Mouse (Mus musculus): Measurements from ENCODE around the gene Klhl3.

Gene Klhl3

DNA sequence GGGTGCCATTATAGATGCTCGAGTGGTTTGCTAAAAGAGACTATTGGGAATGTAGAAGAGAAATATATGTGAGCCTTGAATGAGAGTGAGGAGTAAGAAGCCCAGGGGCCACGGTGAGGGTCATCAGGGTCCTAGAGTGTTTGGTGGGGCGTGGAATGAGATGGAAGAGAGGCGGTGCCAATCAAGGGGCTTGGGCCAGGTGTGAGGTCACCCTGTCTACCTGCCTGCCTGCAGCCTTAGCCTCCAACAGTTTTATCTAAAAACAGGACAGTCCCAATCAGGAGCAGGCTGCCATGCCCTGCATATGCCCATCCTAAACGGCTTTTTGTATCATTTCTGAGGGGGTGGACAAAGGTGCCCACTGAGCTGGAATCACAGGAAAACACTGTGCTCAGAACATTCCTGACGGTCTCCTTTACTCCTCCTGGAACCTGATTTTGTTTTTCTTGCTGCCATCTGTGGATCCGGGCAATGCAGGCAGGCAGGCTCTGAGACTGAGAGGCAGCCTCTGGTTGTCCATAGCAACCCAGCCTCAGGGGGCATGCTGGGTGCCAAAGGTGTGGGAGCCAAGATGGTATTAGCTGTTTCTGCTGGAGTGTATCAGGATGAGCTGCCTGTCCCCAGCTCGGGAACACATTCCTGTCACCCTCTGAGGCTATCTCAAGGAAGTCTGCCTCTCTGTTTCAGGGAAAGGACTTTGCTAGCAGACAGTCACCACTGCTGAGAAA lies 89.5 kb downstream of the Klhl3 start:
- ATAC-seq (ENCODE audit: low TSS enrichment), result peak; percentile 48

DNA sequence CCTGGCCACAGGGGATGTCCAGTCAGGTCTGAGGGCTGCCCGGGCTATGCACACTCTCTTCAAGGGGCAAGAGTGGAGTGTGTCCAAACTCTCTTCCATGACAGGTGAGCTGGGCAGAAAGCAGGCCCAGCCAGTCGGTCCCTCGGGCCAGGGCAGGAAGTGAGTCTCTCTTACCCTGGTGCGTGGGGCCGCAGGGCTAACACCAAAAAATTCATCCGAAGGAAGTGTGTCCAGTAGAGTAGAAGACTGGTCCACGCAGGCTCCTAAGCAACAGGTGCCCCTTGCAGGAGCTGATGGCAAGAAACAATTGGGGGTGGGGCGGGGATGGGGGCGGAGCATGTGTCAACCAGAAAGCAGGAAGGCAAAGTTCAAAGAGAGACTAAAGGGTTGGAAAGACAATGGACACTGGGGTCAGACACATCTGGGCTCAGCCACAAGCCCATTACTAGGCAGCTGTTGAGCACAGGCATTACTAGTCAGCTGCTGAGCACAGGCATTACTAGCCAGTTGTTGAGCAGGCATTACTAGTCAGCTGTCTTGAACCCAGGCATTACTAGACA lies 90.3 kb downstream of the Klhl3 start:
- no peak for ATAC-seq (ENCODE audit: low TSS enrichment)

DNA sequence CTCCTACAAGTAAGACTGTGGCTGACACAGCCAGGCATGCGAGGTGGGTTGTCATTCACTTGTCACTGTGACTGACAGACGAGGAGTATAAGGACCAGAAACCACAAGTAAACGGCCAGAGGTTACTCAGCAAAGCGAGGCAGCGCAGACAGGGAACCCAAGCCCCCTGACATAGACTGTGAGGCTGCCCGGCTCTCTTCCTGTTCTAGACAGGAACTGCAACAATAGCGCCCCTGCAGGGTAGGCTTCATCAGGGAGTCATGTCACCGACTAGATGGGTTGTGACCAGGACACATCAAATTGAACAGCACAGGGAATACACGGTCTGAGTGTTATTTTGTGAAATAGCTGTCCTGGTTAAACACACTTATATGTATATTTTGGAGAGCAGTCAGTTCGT lies 93.0 kb downstream of the Klhl3 start:
- ATAC-seq (ENCODE audit: low TSS enrichment), result no peak

DNA sequence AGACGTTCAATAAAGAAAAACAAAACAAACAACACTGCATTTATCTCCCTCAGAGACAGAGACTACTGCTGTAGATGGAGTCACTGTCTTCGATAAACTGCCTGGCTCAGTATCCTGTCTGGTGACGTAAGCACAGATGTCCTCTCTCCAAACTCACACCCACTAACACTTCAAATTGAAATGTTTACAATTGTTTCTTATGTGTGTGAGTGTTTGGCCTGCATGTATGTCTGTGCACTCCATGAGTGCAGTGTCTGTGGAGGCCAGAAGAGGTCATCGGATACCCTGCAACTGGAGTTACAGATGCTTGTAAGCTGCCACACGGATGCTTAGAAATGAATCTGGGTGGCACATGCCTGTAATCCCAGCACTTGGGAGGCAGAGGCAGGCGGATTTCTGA lies 96.1 kb downstream of the Klhl3 start:
- ATAC-seq (ENCODE audit: low TSS enrichment), result no peak

DNA sequence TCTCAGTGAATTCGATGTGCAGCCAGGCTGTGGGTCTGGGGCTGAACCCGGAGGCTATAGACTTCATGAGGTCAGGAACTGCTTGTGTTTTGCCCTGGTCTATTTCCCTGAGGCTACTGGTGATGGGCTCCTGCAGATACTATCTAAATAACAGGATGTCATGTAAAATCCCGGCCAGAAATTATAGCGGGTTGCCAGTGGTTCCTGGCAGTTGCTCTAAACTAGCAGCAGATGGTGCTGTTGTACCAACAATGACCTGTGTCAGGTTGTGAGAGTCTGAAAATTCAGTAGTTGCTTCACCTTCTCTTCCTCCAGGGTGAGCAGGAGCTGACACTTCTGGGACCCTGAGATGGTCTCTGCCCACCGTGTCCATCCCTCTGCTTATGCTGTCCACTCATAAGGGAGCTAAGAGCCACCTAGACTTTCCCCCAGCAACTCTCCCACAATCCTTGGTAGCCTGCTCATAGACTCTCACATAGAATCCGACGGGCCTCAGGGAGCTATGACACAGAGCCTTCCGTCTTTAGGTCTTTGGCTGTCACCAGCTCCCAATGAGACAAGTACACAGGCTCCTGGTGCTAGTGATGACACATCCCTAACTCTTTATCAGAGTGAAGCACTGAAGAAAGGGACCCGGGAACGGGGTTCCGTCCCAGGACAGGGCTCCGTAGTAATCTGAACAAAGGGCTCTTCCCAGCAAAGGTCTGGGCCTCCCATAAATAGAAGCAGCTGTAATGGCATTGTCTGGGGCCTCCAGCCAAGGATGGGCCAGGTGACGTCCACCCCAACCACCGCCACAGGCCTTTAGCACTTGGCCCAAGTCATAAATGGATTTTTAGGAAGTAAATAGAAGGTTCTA lies 101.1 kb downstream of the Klhl3 start:
- peak; percentile 55 for ATAC-seq (ENCODE audit: low TSS enrichment)

DNA sequence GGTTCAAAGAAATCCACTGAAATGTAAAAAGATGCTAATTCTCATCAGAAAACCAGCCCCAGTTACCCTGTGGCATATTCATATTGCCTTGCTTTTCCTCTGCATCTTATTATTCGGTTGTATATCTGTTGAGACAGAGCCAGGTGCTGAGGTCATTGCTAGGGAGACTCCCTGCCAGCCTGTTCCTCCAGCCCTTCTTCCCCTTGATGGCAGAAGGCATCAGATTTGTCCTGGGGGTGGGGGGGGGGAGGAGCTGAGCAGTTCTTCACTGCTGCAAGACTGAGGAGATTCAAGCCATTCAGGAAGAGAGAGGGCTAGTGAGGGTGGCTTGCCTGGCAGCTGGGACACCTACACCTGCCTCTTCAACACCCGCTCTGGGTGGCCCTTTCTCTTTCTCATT lies 101.9 kb downstream of the Klhl3 start:
- ATAC-seq (ENCODE audit: low TSS enrichment), result no peak

DNA sequence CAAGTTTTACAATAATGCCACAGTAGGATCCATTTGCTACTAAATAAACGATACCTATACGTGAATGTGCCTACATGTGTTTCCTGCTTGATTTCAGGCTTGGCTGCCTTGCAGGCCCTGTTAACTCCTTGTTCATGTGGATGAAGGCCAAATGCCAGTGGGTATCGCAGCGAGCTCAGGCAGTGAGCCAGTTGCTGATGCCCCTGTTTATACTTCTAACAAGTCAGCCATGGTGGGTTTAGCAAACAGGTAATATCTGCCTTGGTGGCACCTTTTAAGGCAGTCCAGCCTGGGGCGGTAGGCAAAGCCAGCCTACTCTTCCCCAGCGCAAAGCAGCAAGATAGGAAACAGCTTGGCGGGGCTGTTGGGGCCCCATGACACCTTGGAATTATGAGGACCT lies 103.0 kb downstream of the Klhl3 start:
- ATAC-seq (ENCODE audit: low TSS enrichment), result no peak

DNA sequence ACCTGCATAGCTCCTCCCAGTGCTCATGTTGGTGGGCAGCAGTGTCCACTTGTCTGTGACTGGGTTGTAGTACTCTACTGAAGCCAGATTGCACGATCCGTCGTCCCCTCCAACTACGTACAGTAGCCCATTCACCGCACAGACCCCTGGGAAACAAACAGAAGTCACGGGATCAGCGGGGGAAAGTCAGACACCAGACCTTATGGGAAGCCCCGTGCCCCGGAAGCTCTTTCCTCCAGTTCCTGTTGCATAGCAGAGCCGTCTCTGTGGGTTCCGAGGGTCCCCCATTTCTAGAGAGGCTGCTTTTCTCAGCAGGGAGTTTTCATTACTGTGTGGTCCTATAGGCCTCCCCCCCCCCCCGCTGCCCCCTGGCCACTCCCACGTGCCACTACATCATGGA lies 104.1 kb downstream of the Klhl3 start:
- no peak for ATAC-seq (ENCODE audit: low TSS enrichment)

DNA sequence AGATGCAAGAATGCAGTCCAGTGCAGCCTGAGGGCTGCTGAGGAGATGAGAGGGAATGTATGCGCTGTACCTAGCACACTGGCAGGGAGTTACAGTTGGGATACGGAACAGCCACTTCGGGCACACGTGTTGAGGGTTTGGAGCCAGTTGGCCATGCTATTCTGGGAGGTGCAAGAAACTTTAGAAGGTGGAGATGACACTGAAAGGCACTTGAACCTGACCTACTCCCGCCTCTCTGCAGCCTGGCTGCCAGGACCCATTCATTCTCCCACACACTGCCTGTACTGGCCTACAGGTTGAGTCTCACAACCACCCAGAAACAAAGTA lies 105.4 kb downstream of the Klhl3 start:
- ATAC-seq (ENCODE audit: low TSS enrichment), result no peak

DNA sequence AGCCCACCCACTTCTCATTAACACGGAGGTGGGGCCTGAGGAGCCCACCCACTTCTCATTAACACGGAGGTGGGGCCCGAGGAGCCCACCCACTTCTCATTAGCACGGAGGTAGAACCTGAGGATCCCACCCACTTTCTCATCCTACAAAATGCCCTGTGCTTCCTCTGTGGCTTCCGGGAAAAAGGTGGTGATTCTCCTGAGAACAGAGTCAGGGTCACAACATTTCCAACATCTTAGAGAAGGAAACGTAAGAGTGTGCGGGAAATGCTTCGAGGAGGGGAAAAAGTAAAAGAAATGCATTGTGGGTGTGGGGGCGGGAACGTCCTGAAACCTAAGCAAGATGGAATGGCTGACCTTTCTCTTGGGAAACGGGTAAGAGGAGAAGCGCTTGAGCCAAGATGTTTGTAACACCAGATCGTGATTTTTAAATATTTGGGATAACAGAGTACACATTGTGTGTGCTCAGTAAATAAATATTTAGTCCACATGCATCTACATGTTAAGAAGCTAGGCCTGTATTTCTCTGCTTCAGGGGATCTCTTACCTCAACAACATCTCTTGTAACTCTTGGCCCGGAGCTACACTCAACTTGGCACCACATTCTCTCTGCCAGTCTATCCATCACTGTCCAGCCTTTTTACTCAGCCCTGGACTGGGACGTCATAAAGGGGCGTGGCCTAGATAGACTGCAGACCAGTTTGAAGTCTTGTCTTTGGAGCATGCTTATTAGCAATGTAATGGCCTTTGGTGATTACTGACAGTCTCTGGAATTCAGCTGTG lies 105.9 kb downstream of the Klhl3 start:
- ATAC-seq (ENCODE audit: low TSS enrichment), result no peak

DNA sequence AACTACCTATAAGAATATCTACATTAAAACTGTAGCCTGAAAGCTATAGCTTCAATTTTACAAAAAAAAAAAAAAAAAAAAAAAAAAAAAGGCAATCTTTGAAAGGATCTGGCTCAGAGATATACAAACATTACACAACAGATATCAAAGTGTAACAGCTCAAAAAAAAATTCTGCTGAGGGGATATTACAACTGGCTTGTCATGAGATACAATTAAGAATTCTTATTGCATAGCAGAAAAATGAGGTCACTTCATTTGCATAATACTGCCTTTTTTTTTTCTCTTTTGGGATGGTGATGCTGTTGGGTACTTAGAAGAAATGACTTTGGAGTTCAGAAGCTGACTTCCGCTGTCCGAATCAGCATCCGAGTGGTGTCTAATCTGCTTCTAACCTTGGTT lies 111.6 kb downstream of the Klhl3 start:
- no peak for ATAC-seq (ENCODE audit: low TSS enrichment)

DNA sequence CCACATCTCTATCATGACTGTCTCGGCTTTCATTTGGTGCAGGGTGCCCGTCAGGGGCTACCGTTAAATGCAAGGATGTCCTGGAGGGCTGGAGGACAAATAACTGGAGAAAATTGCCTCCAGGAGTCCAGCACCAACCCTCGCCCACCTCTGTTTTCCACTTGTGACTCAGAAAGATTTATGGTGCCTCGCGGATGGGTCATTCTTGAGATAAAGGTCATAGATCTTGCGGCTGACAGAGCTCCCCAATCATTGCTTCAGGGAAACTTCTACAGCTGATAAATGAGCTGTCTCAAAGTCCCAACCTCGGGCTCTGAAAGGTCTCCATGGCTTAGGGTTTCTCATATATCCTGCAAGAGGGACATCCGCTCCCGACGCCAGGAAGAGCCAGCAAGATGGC lies 116.9 kb downstream of the Klhl3 start:
- ATAC-seq (ENCODE audit: low TSS enrichment), result no peak

DNA sequence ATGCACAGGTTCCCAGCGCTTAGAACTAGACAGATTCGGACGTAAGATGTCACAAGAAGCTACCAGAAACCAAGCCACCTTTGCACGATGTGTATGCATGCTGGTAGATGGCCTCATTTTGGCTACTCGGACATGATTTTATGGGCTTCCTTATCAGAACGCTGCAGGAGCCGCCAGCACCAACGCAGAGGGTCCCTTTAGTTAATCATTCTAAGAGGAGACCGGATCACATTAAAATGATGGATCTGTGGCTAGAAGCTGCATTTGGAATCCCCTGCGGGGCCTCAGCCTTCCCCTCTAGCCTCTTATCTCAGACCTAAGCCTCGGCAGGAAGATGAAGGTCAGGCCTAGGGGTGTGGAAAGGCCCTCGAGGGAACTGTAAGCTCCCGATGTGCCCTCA lies 117.5 kb downstream of the Klhl3 start:
- no peak for ATAC-seq (ENCODE audit: low TSS enrichment)

DNA sequence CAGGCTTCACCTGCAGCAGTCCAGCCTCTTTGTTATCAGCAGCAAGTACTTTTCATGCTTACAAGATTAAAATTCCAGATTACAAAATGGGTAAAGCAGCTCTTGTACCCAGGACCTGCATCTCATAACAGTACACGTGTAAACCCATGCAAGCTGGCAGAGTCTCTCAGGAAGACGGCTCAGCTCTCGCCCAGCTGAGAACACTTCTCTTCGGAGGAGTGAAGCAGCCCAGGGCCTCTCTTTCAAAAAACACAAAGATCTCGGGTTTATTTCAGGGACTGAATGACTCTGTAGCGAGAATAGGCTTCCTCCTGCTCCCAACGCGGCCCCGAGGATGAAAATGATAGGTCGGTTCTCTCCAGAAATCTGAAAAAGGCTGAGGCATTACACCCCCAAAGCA lies 128.8 kb downstream of the Klhl3 start:
- ATAC-seq (ENCODE audit: low TSS enrichment), result peak; percentile 64

DNA sequence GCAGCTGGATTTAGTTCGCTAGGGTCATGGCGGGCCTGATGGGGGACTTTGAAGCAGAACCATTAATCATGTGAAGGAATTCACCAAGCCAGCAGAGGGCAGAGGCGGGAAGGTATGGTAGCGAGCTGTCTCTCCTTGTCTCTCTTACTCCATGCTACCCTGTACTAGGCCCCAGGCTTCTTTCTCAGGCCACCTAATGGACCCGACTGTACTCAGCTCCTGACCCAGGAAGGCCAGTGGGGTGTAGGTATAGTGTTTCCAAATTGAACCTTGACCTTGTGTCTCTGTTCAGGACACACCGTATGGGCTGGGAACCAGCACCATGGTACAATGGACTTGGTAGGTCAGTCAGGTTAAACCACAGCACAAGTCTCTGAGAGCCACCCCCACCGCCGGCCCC lies 129.2 kb downstream of the Klhl3 start:
- no peak for ATAC-seq (ENCODE audit: low TSS enrichment)

DNA sequence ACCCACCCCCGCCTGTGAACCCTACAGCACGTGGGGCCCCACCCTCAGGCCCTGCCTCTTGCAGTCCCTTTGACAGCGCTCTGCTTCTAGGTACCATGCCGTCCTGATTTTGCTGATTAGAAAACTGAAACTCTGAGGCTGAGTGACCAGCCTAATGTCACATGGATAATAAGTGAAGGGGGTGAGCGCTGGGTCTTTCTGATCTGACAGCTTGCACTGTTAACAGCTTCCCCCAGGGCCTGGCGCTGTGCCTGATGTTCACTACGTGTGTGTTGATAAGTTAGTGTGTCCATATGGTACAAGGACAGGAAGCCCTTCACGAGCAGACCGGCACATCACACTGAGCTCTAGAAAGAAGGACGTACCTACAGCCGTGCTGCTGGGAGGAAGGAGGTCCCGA lies 130.1 kb downstream of the Klhl3 start:
- ATAC-seq (ENCODE audit: low TSS enrichment), result no peak

DNA sequence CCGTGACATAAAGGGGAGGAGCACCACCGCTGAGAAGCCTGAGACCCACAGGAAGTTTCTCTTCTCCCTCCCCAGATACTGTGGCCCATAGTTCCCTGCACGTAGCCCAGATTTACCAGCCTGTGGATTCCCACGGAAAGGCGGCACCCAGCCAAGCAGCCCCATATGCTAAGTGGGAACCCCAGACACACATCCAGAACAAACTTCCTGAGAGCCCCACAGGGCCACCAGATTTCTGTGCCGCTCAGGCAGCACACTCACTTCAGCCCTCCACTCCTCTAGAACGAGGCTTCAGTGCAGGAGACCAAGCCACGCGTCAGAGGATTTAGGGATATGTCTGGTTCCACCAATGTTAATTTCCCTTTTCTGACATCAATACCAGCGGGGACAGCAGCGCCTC lies 130.5 kb downstream of the Klhl3 start:
- ATAC-seq (ENCODE audit: low TSS enrichment), result peak; percentile 65

DNA sequence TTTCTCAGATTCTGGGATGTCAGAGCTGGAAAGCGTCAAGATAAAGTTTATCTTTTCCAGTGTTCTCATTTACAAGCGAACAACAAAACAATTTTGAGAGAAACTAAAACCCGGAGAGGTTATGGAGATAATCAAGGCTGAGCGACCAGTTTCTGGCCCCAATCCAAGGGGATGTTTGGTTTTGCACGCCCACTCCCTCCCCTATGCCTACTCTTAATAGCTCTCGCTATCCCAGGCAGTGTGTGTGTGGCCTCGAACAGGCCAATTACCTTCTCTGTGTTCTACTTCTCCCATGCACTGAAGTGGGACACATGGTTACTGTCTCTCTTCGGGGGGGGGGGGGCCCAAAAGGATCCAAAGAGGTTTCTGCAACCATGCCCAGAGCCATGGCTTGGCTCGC lies 132.7 kb downstream of the Klhl3 start:
- no peak for ATAC-seq (ENCODE audit: low TSS enrichment)

DNA sequence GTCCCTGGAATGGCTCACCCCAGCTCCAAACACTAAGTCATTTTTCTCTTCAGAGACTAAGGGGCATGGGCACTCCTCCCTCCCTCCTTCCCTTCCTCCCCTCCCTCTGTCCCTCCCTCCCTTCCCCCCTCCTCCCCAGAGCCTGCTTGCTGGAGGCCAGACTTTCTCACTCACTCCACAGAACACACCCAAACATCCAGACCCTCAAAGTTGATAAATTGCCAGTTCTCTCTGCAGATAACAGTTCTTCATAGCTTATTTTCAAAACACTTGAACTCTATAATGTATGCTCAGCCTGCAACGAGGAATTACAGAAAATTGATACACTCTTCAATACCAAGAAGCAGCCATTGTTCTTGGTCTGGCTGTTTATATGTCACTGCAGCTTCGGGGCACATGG lies 133.3 kb downstream of the Klhl3 start:
- ATAC-seq (ENCODE audit: low TSS enrichment), result no peak

DNA sequence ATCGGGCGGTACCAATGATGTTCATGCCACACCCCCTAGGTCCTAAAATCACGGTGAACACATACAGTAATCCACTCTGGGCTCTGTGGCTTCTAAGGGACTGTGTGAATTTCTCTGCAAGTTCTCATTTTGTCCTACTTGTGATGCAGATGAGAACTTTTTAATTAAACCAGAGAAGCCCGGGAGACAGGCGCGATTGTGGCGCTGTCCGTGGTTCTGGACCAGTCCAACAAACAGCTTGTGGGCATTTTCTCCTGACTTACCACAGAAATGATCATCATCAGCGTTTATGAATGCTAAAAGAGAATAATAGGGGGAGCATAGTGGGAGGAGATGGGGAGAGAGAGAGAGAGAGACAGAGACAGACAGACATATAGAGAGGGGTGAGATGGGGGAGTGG lies 134.5 kb downstream of the Klhl3 start:
- no peak for ATAC-seq (ENCODE audit: low TSS enrichment)

DNA sequence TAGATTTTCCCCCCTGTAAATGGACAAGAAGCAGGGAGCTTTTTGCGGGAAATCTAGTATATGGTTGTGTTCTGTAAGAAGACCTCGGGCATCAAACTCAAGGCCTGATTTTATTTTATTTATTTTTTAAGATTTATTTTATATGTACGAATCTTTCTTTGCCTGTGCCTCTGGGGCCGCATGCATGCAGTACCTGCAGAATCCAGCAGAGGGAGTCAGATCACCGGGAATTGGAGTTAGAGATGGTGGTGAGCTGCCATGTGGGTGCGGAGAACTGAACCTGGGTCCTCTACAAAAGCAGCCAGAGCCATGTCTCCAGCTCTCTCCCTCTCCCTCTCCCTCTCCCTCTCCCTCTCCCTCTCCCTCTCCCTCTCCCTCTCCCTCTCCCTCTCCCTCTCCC lies 135.7 kb downstream of the Klhl3 start:
- ATAC-seq (ENCODE audit: low TSS enrichment), result no peak

DNA sequence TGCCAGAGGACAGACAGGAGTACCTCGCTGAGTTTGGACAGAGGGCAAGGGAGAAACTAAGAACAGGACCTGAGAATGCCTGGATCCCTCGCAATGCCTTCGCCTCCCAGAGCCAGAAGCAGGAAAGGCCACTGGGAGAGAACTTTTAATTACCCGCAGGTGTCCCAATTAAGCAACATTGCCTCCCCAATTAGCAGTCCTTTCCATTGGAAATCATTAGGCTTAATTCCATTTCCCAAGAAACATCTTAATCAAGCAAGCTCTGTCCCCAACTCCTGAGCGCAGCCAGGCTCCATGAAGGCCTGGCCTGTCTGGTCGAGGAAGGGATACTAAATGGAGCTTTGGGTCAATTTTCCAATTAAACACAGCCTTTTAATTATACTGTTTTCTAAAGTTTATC lies 147.7 kb downstream of the Klhl3 start:
- no peak for ATAC-seq (ENCODE audit: low TSS enrichment)

DNA sequence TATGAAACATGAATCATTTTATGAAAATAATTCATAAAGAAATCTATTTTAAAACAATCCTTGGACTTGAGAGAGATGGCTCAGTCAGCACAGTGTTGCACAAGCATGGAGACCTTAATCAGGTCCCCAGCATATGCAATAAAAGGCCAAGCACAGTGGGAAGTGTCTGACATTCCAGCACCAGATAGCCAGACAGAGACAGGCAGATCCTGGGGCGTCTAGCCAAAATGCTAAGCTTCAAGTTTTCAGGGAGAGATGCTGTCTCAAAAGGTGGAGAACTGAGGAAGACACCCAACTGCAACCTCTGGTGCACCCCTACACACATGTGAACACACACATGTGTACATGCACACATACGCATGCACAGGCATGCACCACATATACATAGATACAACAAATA lies 153.1 kb downstream of the Klhl3 start:
- ATAC-seq (ENCODE audit: low TSS enrichment), result no peak
